Mouse (Mus musculus) liver, adult 2 months (tissue): ENCODE measurements around the gene Fgfr2.

Source experiments
- CTCF ChIP-seq: fragments of 200-500 bp; IDR thresholded peaks from 2 replicates; pipeline ENCODE4 v1.5.1; 2011; ENCODE audit warnings: low read depth, low read length, control low read depth
- POLR2A ChIP-seq: fragments of 200-500 bp; IDR thresholded peaks from 2 replicates; pipeline ENCODE4 v1.6.1; 2011; ENCODE audit warnings: low read length, control low read depth; ENCODE audit not compliant: insufficient read depth; ENCODE audit errors: extremely low read depth

- TF ChIP-seq POLR2A (no peak), CTCF (no peak)
These were observed 654.8 kb downstream of the Fgfr2 start for GRCm38 (mm10) chr7:132468391-132468790.
